8 mouse cellular contexts compared by ENCODE assay signal in the genomic region with DNA sequence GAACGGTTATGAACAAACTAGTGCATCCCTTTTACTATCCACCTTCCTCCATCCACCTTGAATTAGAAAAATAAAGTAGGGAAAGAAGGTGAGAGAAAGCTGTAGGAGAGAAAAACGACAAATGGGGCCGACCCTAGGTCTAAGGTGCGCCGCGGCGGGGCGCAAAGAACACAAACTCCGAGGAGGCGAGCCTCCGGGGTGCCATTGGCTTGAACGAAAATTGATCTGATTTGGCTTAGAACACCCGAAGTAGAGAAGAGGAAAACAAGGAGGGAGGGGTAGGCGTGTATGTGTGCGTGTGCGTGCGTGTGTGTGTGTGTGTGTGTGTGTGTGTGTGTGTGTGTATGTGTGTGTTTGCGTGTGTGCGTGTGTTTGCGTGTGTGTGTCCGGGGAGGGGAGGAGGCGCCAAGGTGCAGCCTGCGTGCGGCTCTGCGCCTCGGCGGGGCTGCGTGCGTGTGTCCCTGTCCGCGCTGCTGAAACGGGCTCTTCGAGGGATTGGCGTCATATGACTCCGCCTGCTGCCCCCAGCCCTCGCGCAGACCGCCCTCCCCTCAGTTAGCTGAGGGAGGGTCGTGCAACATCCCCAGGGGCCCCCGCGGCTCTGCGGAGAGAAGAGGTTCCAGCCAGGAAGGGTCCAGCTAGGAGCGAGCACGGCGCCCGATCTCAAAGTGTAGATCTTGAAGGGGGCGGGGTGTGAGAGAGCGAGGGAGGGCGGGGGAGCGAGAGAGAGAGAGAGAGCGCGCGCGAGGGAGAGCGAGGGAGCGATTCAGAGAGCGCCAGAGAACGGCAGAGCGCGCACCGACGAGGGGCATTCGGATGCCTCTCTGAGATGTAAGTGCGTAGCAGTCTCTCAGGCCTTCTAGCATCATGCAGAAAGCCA. TPM values are rescaled to one million over a fixed set of nuclear protein-coding genes. Genes with fewer than 3 reads are reported as not detected.
DNase-seq lines count a peak whose midpoint lies in the region; ATAC-seq lines count a peak whose summit lies in the region.

A gene (plus strand): TSS at position 778 of the 880 bp plus-strand sequence.

- peaks cover 7% of the 10 kb centered on the region for H3K4me1 ChIP-seq in heart, embryonic 11.5 days (ENCODE audit: control insufficient read depth, insufficient read depth, low read length)
- no peaks in the 10 kb centered on the region for H3K4me1 ChIP-seq in brown adipose tissue, adult 24 weeks (ENCODE audit: control insufficient read depth, insufficient read depth, insufficient read length, low read length)
- H3K4me1 ChIP-seq in forebrain, embryonic 14.5 days (ENCODE audit: control insufficient read depth, insufficient read depth, low read length), result peaks cover 9% of the 10 kb centered on the region; the same call in 1 of the 2 replicates
- H3K4me1 ChIP-seq in intestine, embryonic 14.5 days (replicated peaks; ENCODE audit: control insufficient read depth, insufficient read depth, low read length), result peaks cover 16% of the 10 kb centered on the region
- H3K4me1 ChIP-seq in liver, embryonic 11.5 days (replicated peaks; ENCODE audit: control insufficient read depth, insufficient read depth, low read length), result peaks cover 8% of the 10 kb centered on the region; the same call in 1 of the 2 replicates

- intact Hi-C loops in heart, postnatal 25 days (cut with DNase I), result no loop called here

- no peaks in the 10 kb centered on the region for H3K36me3 ChIP-seq in heart, embryonic 11.5 days (ENCODE audit: control insufficient read depth, insufficient read depth, low read length)
- no peaks in the 10 kb centered on the region for H3K36me3 ChIP-seq in forebrain, embryonic 14.5 days (ENCODE audit: control insufficient read depth, insufficient read depth, low read length)
- no peaks in the 10 kb centered on the region for H3K36me3 ChIP-seq in intestine, embryonic 14.5 days (ENCODE audit: control insufficient read depth, insufficient read depth, low read length)
- no peaks in the 10 kb centered on the region for H3K36me3 ChIP-seq in liver, embryonic 11.5 days (ENCODE audit: control insufficient read depth, insufficient read depth, low read length)

- H3K27ac ChIP-seq in heart, embryonic 11.5 days (ENCODE audit: low read depth, low read length), result no peak within 1 kb of the TSS
- H3K27ac ChIP-seq in brown adipose tissue, adult 24 weeks (replicated peaks; ENCODE audit: low read depth, low read length), result no peak within 1 kb of the TSS
- 0 out of 2 replicates have a peak within 1 kb of the TSS, but pooled peaks have one; percentile 14 for H3K27ac ChIP-seq in forebrain, embryonic 14.5 days (ENCODE audit: low read depth, low read length)
- H3K27ac ChIP-seq in intestine, embryonic 14.5 days (ENCODE audit: low read depth), result no peak within 1 kb of the TSS
- no peak within 1 kb of the TSS for H3K27ac ChIP-seq in liver, embryonic 11.5 days (ENCODE audit: low read depth, low read length)

- no peaks in the 10 kb centered on the region for H3K9me3 ChIP-seq in heart, embryonic 11.5 days (replicated peaks; ENCODE audit: control insufficient read depth, low read length)
- H3K9me3 ChIP-seq in forebrain, embryonic 14.5 days (replicated peaks; ENCODE audit: control insufficient read depth, low read length), result no peaks in the 10 kb centered on the region
- no peaks in the 10 kb centered on the region for H3K9me3 ChIP-seq in intestine, embryonic 14.5 days (ENCODE audit: control insufficient read depth, low read length)
- H3K9me3 ChIP-seq in liver, embryonic 11.5 days (ENCODE audit: control insufficient read depth, low read length), result no peaks in the 10 kb centered on the region

- no peak for DNase-seq in heart, postnatal 25 days (ENCODE audit: low spot score)
- peak; percentile 81 for DNase-seq in forebrain, embryonic 14.5 days (ENCODE audit: low spot score)
- DNase-seq in intestine, embryonic 14.5 days (ENCODE audit: low spot score), result peak; percentile 79
- DNase-seq in liver, embryonic 11.5 days (ENCODE audit: low spot score), result no peak
- DNase-seq in retina, postnatal 1 day, result peak; percentile 83

- H3K27me3 ChIP-seq in heart, embryonic 11.5 days (ENCODE audit: control insufficient read depth, insufficient read depth, low read length), result peaks cover 80% of the 10 kb centered on the region
- peaks cover 67% of the 10 kb centered on the region for H3K27me3 ChIP-seq in forebrain, embryonic 14.5 days (replicated peaks; ENCODE audit: control insufficient read depth, insufficient read depth, low read length)
- peaks cover 75% of the 10 kb centered on the region for H3K27me3 ChIP-seq in intestine, embryonic 14.5 days (replicated peaks; ENCODE audit: control insufficient read depth, insufficient read depth, low read length)
- peaks cover 67% of the 10 kb centered on the region for H3K27me3 ChIP-seq in liver, embryonic 11.5 days (replicated peaks; ENCODE audit: control insufficient read depth, insufficient read depth, low read length)

- H3K4me3 ChIP-seq in heart, embryonic 11.5 days (ENCODE audit: low read depth, low read length), result peak within 1 kb of the TSS; percentile 49
- H3K4me3 ChIP-seq in brown adipose tissue, adult 24 weeks (ENCODE audit: insufficient read depth, low read depth, low read length), result peak within 1 kb of the TSS; percentile 33
- peak within 1 kb of the TSS; percentile 46 for H3K4me3 ChIP-seq in forebrain, embryonic 14.5 days (ENCODE audit: low read depth, low read length)
- H3K4me3 ChIP-seq in intestine, embryonic 14.5 days (ENCODE audit: low read depth, low read length), result peak within 1 kb of the TSS; percentile 43
- H3K4me3 ChIP-seq in liver, embryonic 11.5 days (ENCODE audit: low read depth, low read length), result peak within 1 kb of the TSS; percentile 46

- H3K4me2 ChIP-seq in heart, embryonic 11.5 days, result peak within 1 kb of the TSS; percentile 82
- H3K4me2 ChIP-seq in forebrain, embryonic 14.5 days (ENCODE audit: low read length), result peak within 1 kb of the TSS; percentile 89
- peak within 1 kb of the TSS; percentile 78 for H3K4me2 ChIP-seq in intestine, embryonic 14.5 days (ENCODE audit: low read length)
- peak within 1 kb of the TSS; percentile 67 for H3K4me2 ChIP-seq in liver, embryonic 11.5 days

- ATAC-seq in heart, embryonic 11.5 days (replicated peaks; ENCODE audit: insufficient number of reproducible peaks, low FRiP score, low TSS enrichment), result peak; percentile 14; the same call in 1 of the 2 replicates
- peak; percentile 79 for ATAC-seq in forebrain, embryonic 14.5 days
- peak; percentile 44; the same call in 1 of the 2 replicates for ATAC-seq in intestine, embryonic 14.5 days (replicated peaks; ENCODE audit: low FRiP score, low TSS enrichment, low read depth)
- 0 out of 2 replicates have a peak, but pooled peaks have one; percentile 15 for ATAC-seq in liver, embryonic 11.5 days (replicated peaks; ENCODE audit: low FRiP score)
- no peak for ATAC-seq in CD4-positive, CD25-positive, alpha-beta regulatory T cell, adult 4 months

- 0% methylated on average over 56 of the region's 64 CpGs for WGBS in heart, embryonic 11.5 days (ENCODE audit: insufficient replicate concordance)
- 1% methylated on average over 55 of the region's 64 CpGs for WGBS in forebrain, embryonic 14.5 days
- under 1% methylated on average over 58 of the region's 64 CpGs for WGBS in intestine, embryonic 14.5 days
- WGBS in liver, embryonic 11.5 days, result 2% methylated on average over 60 of the region's 64 CpGs

- no peak within 1 kb of the TSS for H3K9ac ChIP-seq in heart, embryonic 11.5 days (ENCODE audit: low read depth, low read length)
- H3K9ac ChIP-seq in forebrain, embryonic 14.5 days (ENCODE audit: low read length), result peak within 1 kb of the TSS; percentile 51
- H3K9ac ChIP-seq in intestine, embryonic 14.5 days (ENCODE audit: low read length), result no peak within 1 kb of the TSS
- no peak within 1 kb of the TSS for H3K9ac ChIP-seq in liver, embryonic 11.5 days (ENCODE audit: low read depth, low read length)

RNA-seq across cellular contexts. Expression of the gene that starts here (rescaled TPM):
- 0.10 and 0.19 TPM in 2 replicates for polyA plus RNA-seq in heart, embryonic 11.5 days (2014; fragmentation: Nextera tagmentation; extraction: Ambion mirVana)
- total RNA-seq in heart, postnatal 25 days (2021), result under 1 TPM in 1 of 2 experiments, not detected in 1; 0.06 TPM
- polyA plus RNA-seq in brown adipose tissue, adult 24 weeks (2012; ENCODE audit: insufficient read depth, insufficient read length, missing spikeins), result not detected in 2 replicates
- polyA plus RNA-seq in forebrain, embryonic 14.5 days (2014; fragmentation: Nextera tagmentation; extraction: Ambion mirVana), result 3.8 and 7.2 TPM in 2 replicates
- polyA plus RNA-seq in intestine, embryonic 14.5 days (2014; fragmentation: Nextera tagmentation; extraction: Ambion mirVana), result 0.35 TPM in 1 of 2 replicates, not detected in the other
- not detected in 2 replicates for polyA plus RNA-seq in liver, embryonic 11.5 days (2014; fragmentation: Nextera tagmentation; extraction: Ambion mirVana)
- under 1 TPM; 0.28 to 0.95 TPM for polyA plus RNA-seq in CD4-positive, CD25-positive, alpha-beta regulatory T cell, adult 4 months (2017; shearing (Covaris generic))

Comparison
In these comparisons a context has a peak if more than half of its experiments do, and no peak if none do; other contexts are left out.
1. Peak in ATAC-seq, H3K4me3 ChIP-seq and H3K4me2 ChIP-seq in heart, embryonic 11.5 days; RNA of the gene not detected or under 1 TPM.
2. Peak in DNase-seq, ATAC-seq, H3K4me3 ChIP-seq and H3K4me2 ChIP-seq in intestine, embryonic 14.5 days; RNA of the gene not detected or under 1 TPM.
3. Peak in ATAC-seq, H3K4me3 ChIP-seq and H3K4me2 ChIP-seq in liver, embryonic 11.5 days; RNA of the gene not detected or under 1 TPM.
4. DNase-seq: peak in forebrain, embryonic 14.5 days (single experiment) and retina, postnatal 1 day (single experiment); none in heart, postnatal 25 days (single experiment) and liver, embryonic 11.5 days (single experiment).
5. Peak in every context shown above with its lines, with median percentiles within 50 percentile points of each other: H3K4me2 ChIP-seq and H3K4me3 ChIP-seq.